Mouse (Mus musculus) ovary, adult 18-20 months (tissue): Measurements from ENCODE around the gene Aamdc.

ENCODE experiments used
- DNase-seq: peaks from one replicate; pipeline ENCODE4 v3.0.0; 2022; ENCODE audit warnings: low spot score, mixed read lengths

The Aamdc gene

GRCm38 (mm10) chr7:97579067-97579975 lies at the start of gene Aamdc, which contains the start of gene Rsf1:
TSS of gene Aamdc (minus strand) at chr7:97579497.
TSS of gene Rsf1 (plus strand) at chr7:97579889.
- DNase-seq, result peak; percentile 97

GRCm38 (mm10) chr7:97623402-97623801 lies 44.1 kb upstream of the Aamdc start:
- DNase-seq, result no peak

- DNase-seq, result no peak
These were observed 43.4 kb upstream of the Aamdc start for GRCm38 (mm10) chr7:97622676-97623075.

GRCm38 (mm10) chr7:97621346-97621745 lies 42.0 kb upstream of the Aamdc start:
- no peak for DNase-seq

- no peak for DNase-seq
These were observed 19.3 kb upstream of the Aamdc start for GRCm38 (mm10) chr7:97598548-97598947.

- no peak for DNase-seq
These were observed 14.2 kb upstream of the Aamdc start for GRCm38 (mm10) chr7:97593535-97593934.

GRCm38 (mm10) chr7:97592396-97592795 lies 13.1 kb upstream of the Aamdc start:
- DNase-seq, result no peak

GRCm38 (mm10) chr7:97591336-97591735 lies 12.0 kb upstream of the Aamdc start:
- DNase-seq, result no peak

GRCm38 (mm10) chr7:97590488-97590887 lies 11.2 kb upstream of the Aamdc start:
- no peak for DNase-seq

- DNase-seq, result no peak
These were observed 9.2 kb upstream of the Aamdc start for GRCm38 (mm10) chr7:97588506-97588905.

GRCm38 (mm10) chr7:97580843-97581214 lies 1.5 kb upstream of the Aamdc start:
- DNase-seq, result peak; percentile 73

GRCm38 (mm10) chr7:97579976-97580842 lies 912 bp upstream of the Aamdc start:
- peak; percentile 29 for DNase-seq

GRCm38 (mm10) chr7:97578361-97579066 lies 783 bp downstream of the Aamdc start:
- DNase-seq, result no peak

- DNase-seq, result no peak
These were observed 8.9 kb downstream of the Aamdc start for GRCm38 (mm10) chr7:97570389-97570788.

- no peak for DNase-seq
These were observed 9.9 kb downstream of the Aamdc start for GRCm38 (mm10) chr7:97569372-97569771.

- DNase-seq, result no peak
These were observed 15.7 kb downstream of the Aamdc start for GRCm38 (mm10) chr7:97563576-97563975.

GRCm38 (mm10) chr7:97550673-97551072 lies 28.6 kb downstream of the Aamdc start:
- DNase-seq, result no peak

GRCm38 (mm10) chr7:97549301-97549700 lies 30.0 kb downstream of the Aamdc start:
- no peak for DNase-seq

GRCm38 (mm10) chr7:97546462-97546861 lies 32.8 kb downstream of the Aamdc start:
- DNase-seq, result no peak

- no peak for DNase-seq
These were observed 42.7 kb downstream of the Aamdc start for GRCm38 (mm10) chr7:97536571-97536970.

- no peak for DNase-seq
These were observed 43.8 kb downstream of the Aamdc start for GRCm38 (mm10) chr7:97535531-97535930.

GRCm38 (mm10) chr7:97519935-97520334 lies 59.4 kb downstream of the Aamdc start:
- peak; percentile 23 for DNase-seq
